Mouse (Mus musculus) midbrain, embryonic 14.5 days (tissue): Measurements from ENCODE around the gene Mcur1. TPM values are rescaled to one million over a fixed set of nuclear protein-coding genes. Genes with fewer than 3 reads are reported as not detected.
A peak's percentile ranks its signal among the peaks of the same experiment; 100 is the strongest.

Experiments
- ATAC-seq: fragments of 200-750 bp; cut with Nextera tagmentation; 2 replicates; pipeline ENCODE4 v1.8.0; 2017; ENCODE audit warnings: moderate number of reproducible peaks, moderate library complexity; ENCODE audit not compliant: low FRiP score, low TSS enrichment
- DNase-seq: peaks from one replicate; pipeline ENCODE4 v3.0.0-alpha.2; 2015
- H3K27ac ChIP-seq: fragments of 300-500 bp; sonication (generic); replicated peaks from 2 replicates; pipeline ENCODE4 v1.5.1; 2014; ENCODE audit warnings: mild to moderate bottlenecking, low read depth, low read length, moderate library complexity
- H3K27me3 ChIP-seq: fragments of 300-500 bp; sonication (generic); 2 replicates; pipeline ENCODE4 v1.6.1; 2014; ENCODE audit warnings: low read length, control low read depth, mixed read lengths; ENCODE audit not compliant: control insufficient read depth, insufficient read depth
- H3K36me3 ChIP-seq: fragments of 300-500 bp; sonication (generic); 2 replicates; pipeline ENCODE4 v1.6.1; 2014; ENCODE audit warnings: low read length, control low read depth; ENCODE audit not compliant: control insufficient read depth, insufficient read depth
- H3K4me1 ChIP-seq: fragments of 300-500 bp; sonication (generic); 2 replicates; pipeline ENCODE4 v1.6.1; 2014; ENCODE audit warnings: mild to moderate bottlenecking, antibody characterized with exemption, low read length, control low read depth; ENCODE audit not compliant: control insufficient read depth, insufficient read depth
- H3K4me2 ChIP-seq: fragments of 300-500 bp; sonication (generic); 2 replicates; pipeline ENCODE4 v1.6.1; 2014; ENCODE audit warnings: mild to moderate bottlenecking, low read length, moderate library complexity
- H3K4me3 ChIP-seq: fragments of 300-500 bp; sonication (generic); replicated peaks from 2 replicates; pipeline ENCODE4 v1.5.1; 2014; ENCODE audit warnings: low read depth, low read length
- H3K9ac ChIP-seq: fragments of 300-500 bp; sonication (generic); replicated peaks from 2 replicates; pipeline ENCODE4 v1.6.1; 2014; ENCODE audit warnings: mild to moderate bottlenecking, low read length, moderate library complexity
- H3K9me3 ChIP-seq: fragments of 300-500 bp; sonication (generic); 2 replicates; pipeline ENCODE4 v1.6.1; 2016; ENCODE audit warnings: low read length, control low read depth, mixed read lengths; ENCODE audit not compliant: control insufficient read depth
- whole genome bisulfite sequencing: fragments of 180-500 bp; shearing (Covaris S2); extraction: QIAGEN DNeasy Blood & Tissue Kit; methylation state at CpG from one replicate; pipeline ENCODE4 v1.1.7; 2014; 5-methylcytosine and 5-hydroxymethylcytosine counted together
- polyA plus RNA-seq: library from polyadenylated mRNA; unstranded; fragments of >200 nt; fragmentation: Nextera tagmentation; extraction: Ambion mirVana; gene quantifications from 2 replicates; pipeline ENCODE4 v1.2.1, GENCODE M21; 2014

Gene Mcur1
- polyA plus RNA-seq, 1 experiment from 2014 or later: 10.8 TPM

- Histone ChIP-seq H3K9ac (no peak overlapping the region), H3K27me3 (no peaks in the 10 kb centered on the region), H3K4me3 (no peak overlapping the region), H3K36me3 (no peaks in the 10 kb centered on the region), H3K4me1 (no peaks in the 10 kb centered on the region), H3K27ac (no peak overlapping the region), H3K4me2 (no peak overlapping the region), H3K9me3 (no peaks in the 10 kb centered on the region)
- WGBS: 86% methylated on average over 8 of the region's 8 CpGs
- ATAC-seq (no peak), DNase-seq (no peak)
These were observed 45.0 kb downstream of the Mcur1 start for GRCm38 (mm10) chr13:43514950-43515358.

GRCm38 (mm10) chr13:43512736-43513135, 47.3 kb downstream of the Mcur1 start:
- no peaks in the 10 kb centered on the region for H3K9me3 ChIP-seq
- no peak overlapping the region for H3K27ac ChIP-seq
- H3K9ac ChIP-seq: no peak overlapping the region
- H3K4me3 ChIP-seq: no peak overlapping the region
- 82% methylated on average over 3 of the region's 3 CpGs for WGBS
- H3K36me3 ChIP-seq: no peaks in the 10 kb centered on the region
- no peak for ATAC-seq
- no peak overlapping the region for H3K4me2 ChIP-seq
- DNase-seq: no peak
- no peaks in the 10 kb centered on the region for H3K4me1 ChIP-seq
- H3K27me3 ChIP-seq: no peaks in the 10 kb centered on the region

- WGBS: 92% methylated on average over 3 of the region's 3 CpGs
- H3K9me3 ChIP-seq: no peaks in the 10 kb centered on the region
- DNase-seq (no peak), ATAC-seq (no peak)
- H3K4me3 ChIP-seq: no peak overlapping the region
- no peak overlapping the region for H3K27ac ChIP-seq
- H3K36me3 ChIP-seq: no peaks in the 10 kb centered on the region
- H3K9ac ChIP-seq: no peak overlapping the region
- no peak overlapping the region for H3K4me2 ChIP-seq
- H3K4me1 ChIP-seq: peaks cover 14% of the 10 kb centered on the region
- no peaks in the 10 kb centered on the region for H3K27me3 ChIP-seq
These were observed 54.2 kb downstream of the Mcur1 start for GRCm38 (mm10) chr13:43505798-43506197.

GRCm38 (mm10) chr13:43503395-43503850, 56.6 kb downstream of the Mcur1 start:
- peaks cover 14% of the 10 kb centered on the region for H3K4me1 ChIP-seq
- peak; percentile 80 for DNase-seq
- H3K27me3 ChIP-seq: no peaks in the 10 kb centered on the region
- WGBS: under 1% methylated on average over 19 of the region's 19 CpGs
- H3K27ac ChIP-seq: peak overlapping the region; percentile 81
- peak overlapping the region; percentile 47 for H3K9ac ChIP-seq
- ATAC-seq: peak; percentile 43; the same call in 1 of the 2 replicates
- peak overlapping the region; percentile 21 for H3K4me3 ChIP-seq
- H3K9me3 ChIP-seq: no peaks in the 10 kb centered on the region
- no peaks in the 10 kb centered on the region for H3K36me3 ChIP-seq
- peak overlapping the region; percentile 54 for H3K4me2 ChIP-seq

GRCm38 (mm10) chr13:43501601-43502000, 58.4 kb downstream of the Mcur1 start:
- no peaks in the 10 kb centered on the region for H3K36me3 ChIP-seq
- H3K9me3 ChIP-seq: no peaks in the 10 kb centered on the region
- no peak overlapping the region for H3K4me3 ChIP-seq
- no peak overlapping the region for H3K27ac ChIP-seq
- H3K4me1 ChIP-seq: peaks cover 14% of the 10 kb centered on the region
- ATAC-seq: no peak
- WGBS: 64% methylated on average over 5 of the region's 5 CpGs
- no peak overlapping the region for H3K9ac ChIP-seq
- no peak for DNase-seq
- H3K27me3 ChIP-seq: no peaks in the 10 kb centered on the region
- H3K4me2 ChIP-seq: no peak overlapping the region

- no peak for DNase-seq
- H3K36me3 ChIP-seq: no peaks in the 10 kb centered on the region
- 91% methylated on average over 4 of the region's 4 CpGs for WGBS
- no peaks in the 10 kb centered on the region for H3K27me3 ChIP-seq
- H3K27ac ChIP-seq: no peak overlapping the region
- H3K9ac ChIP-seq: no peak overlapping the region
- H3K4me2 ChIP-seq: no peak overlapping the region
- H3K4me3 ChIP-seq: no peak overlapping the region
- ATAC-seq: no peak
- peaks cover 14% of the 10 kb centered on the region for H3K4me1 ChIP-seq
- no peaks in the 10 kb centered on the region for H3K9me3 ChIP-seq
These were observed 59.5 kb downstream of the Mcur1 start for GRCm38 (mm10) chr13:43500483-43500850.

GRCm38 (mm10) chr13:43499731-43500482, 60.1 kb downstream of the Mcur1 start:
- Histone ChIP-seq H3K9me3 (no peaks in the 10 kb centered on the region), H3K4me1 (peaks cover 14% of the 10 kb centered on the region), H3K4me2 (no peak overlapping the region), H3K27ac (no peak overlapping the region), H3K9ac (no peak overlapping the region), H3K4me3 (no peak overlapping the region), H3K27me3 (no peaks in the 10 kb centered on the region), H3K36me3 (no peaks in the 10 kb centered on the region)
- DNase-seq (no peak), ATAC-seq (no peak)
- 79% methylated on average over 7 of the region's 7 CpGs for WGBS

- no peaks in the 10 kb centered on the region for H3K36me3 ChIP-seq
- peaks cover 9% of the 10 kb centered on the region for H3K4me1 ChIP-seq
- DNase-seq (no peak), ATAC-seq (no peak)
- no peaks in the 10 kb centered on the region for H3K9me3 ChIP-seq
- 71% methylated on average over 14 of the region's 14 CpGs for WGBS
- H3K27ac ChIP-seq: no peak overlapping the region
- H3K4me3 ChIP-seq: no peak overlapping the region
- no peaks in the 10 kb centered on the region for H3K27me3 ChIP-seq
- H3K4me2 ChIP-seq: no peak overlapping the region
- H3K9ac ChIP-seq: no peak overlapping the region
These were observed 61.1 kb downstream of the Mcur1 start for GRCm38 (mm10) chr13:43498849-43499248.

- no peak overlapping the region for H3K27ac ChIP-seq
- 98% methylated on average over 3 of the region's 3 CpGs for WGBS
- no peak overlapping the region for H3K9ac ChIP-seq
- no peaks in the 10 kb centered on the region for H3K4me1 ChIP-seq
- no peak overlapping the region for H3K4me2 ChIP-seq
- no peak overlapping the region for H3K4me3 ChIP-seq
- H3K36me3 ChIP-seq: no peaks in the 10 kb centered on the region
- no peak for DNase-seq
- no peak for ATAC-seq
- H3K27me3 ChIP-seq: no peaks in the 10 kb centered on the region
- H3K9me3 ChIP-seq: no peaks in the 10 kb centered on the region
These were observed 62.2 kb downstream of the Mcur1 start for GRCm38 (mm10) chr13:43497769-43498168.
